Comparison of ENCODE assay signal across 9 mouse cellular contexts in the genomic region with DNA sequence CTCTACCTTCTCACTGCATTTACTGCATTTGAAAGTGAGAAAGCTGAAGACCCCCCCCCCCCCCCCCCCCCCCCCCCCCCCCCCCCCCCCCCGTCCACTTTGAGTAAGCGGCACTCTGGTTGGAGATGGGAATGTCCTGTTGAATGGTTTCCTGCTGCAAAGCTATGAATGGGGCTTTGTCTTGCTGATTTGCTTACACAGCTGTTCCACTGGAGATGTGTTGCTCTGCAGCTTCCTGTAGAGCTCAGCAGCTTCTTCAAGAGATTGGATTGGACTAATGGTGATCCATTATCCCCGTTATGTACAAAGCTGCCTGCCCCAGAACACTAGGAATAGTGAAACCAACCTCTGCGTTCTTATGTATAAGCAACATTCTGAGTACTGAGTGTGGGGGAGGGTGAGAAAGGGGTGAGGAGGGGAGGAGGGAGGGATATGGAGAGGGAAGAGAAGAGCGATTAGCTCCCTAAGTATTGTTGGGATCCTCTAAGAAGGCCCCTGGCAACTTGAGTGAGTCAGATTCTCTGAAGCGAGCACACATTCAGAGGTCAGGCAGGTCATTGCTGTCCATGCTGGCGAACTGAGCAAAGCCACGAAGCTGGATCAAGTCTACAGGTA. TPM values are rescaled to one million over a fixed set of nuclear protein-coding genes. Genes with fewer than 3 reads are reported as not detected.
DNase-seq lines count a peak whose midpoint lies in the region; ATAC-seq and TF ChIP-seq lines count a peak whose summit lies in the region.
"Had no signal": no experiment of that assay in that cellular context is flagged by ENCODE, and none has a peak within 500 bp of the region (broad histone marks: within the 10 kb centered on the region; RNA-seq: fewer than 3 reads in every experiment).

No protein-coding gene starts in this region.

- no peak overlapping the region for H3K9ac ChIP-seq in lung, embryonic 15.5 days
- no peak overlapping the region for H3K9ac ChIP-seq in heart, embryonic 11.5 days (ENCODE audit: low read depth, low read length)
- H3K9ac ChIP-seq in liver, embryonic 12.5 days: no peak overlapping the region
- H3K9ac ChIP-seq in stomach, postnatal 0 days (ENCODE audit: low read length): no peak overlapping the region

- no peaks in the 10 kb centered on the region for H3K27me3 ChIP-seq in lung, embryonic 15.5 days
- no peaks in the 10 kb centered on the region for H3K27me3 ChIP-seq in heart, embryonic 11.5 days (ENCODE audit: control insufficient read depth, insufficient read depth, low read length)
- H3K27me3 ChIP-seq in liver, embryonic 12.5 days (replicated peaks): peaks cover 29% of the 10 kb centered on the region
- H3K27me3 ChIP-seq in stomach, postnatal 0 days (ENCODE audit: control insufficient read depth, insufficient read depth, low read length): no peaks in the 10 kb centered on the region

- no peak for TF ChIP-seq CTCF in stomach, postnatal 0 days (IDR thresholded peaks at IDR 0.05; ENCODE audit: low read depth)

- no peak overlapping the region for H3K4me3 ChIP-seq in lung, embryonic 15.5 days
- H3K4me3 ChIP-seq in heart, embryonic 11.5 days (ENCODE audit: low read depth, low read length): no peak overlapping the region
- no peak overlapping the region for H3K4me3 ChIP-seq in liver, embryonic 12.5 days
- no peak overlapping the region for H3K4me3 ChIP-seq in stomach, postnatal 0 days (ENCODE audit: low read depth, low read length)

- WGBS in lung, embryonic 15.5 days: 20% methylated on average over 6 of the region's 8 CpGs
- 23% methylated on average over 6 of the region's 8 CpGs for WGBS in heart, embryonic 11.5 days (ENCODE audit: insufficient replicate concordance)
- 32% methylated on average over 6 of the region's 8 CpGs for WGBS in liver, embryonic 12.5 days (ENCODE audit: insufficient replicate concordance)
- WGBS in stomach, postnatal 0 days: 25% methylated on average over 6 of the region's 8 CpGs

- no peaks in the 10 kb centered on the region for H3K36me3 ChIP-seq in lung, embryonic 15.5 days
- H3K36me3 ChIP-seq in heart, embryonic 11.5 days (ENCODE audit: control insufficient read depth, insufficient read depth, low read length): no peaks in the 10 kb centered on the region
- no peaks in the 10 kb centered on the region for H3K36me3 ChIP-seq in liver, embryonic 12.5 days
- H3K36me3 ChIP-seq in stomach, postnatal 0 days (ENCODE audit: control insufficient read depth, insufficient read depth, low read length): no peaks in the 10 kb centered on the region

- no peak for TF ChIP-seq EP300 in stomach, postnatal 0 days (optimal IDR thresholded peaks at IDR 0.05)

- H3K9me3 ChIP-seq in lung, embryonic 15.5 days: no peaks in the 10 kb centered on the region
- no peaks in the 10 kb centered on the region for H3K9me3 ChIP-seq in heart, embryonic 11.5 days (replicated peaks; ENCODE audit: control insufficient read depth, low read length)
- no peaks in the 10 kb centered on the region for H3K9me3 ChIP-seq in liver, embryonic 12.5 days (replicated peaks)
- H3K9me3 ChIP-seq in stomach, postnatal 0 days (ENCODE audit: control insufficient read depth, low read length): no peaks in the 10 kb centered on the region

- peaks cover 10% of the 10 kb centered on the region; the same call in 1 of the 2 replicates for H3K4me1 ChIP-seq in lung, embryonic 15.5 days
- peaks cover 6% of the 10 kb centered on the region; the same call in 1 of the 2 replicates for H3K4me1 ChIP-seq in heart, embryonic 11.5 days (ENCODE audit: control insufficient read depth, insufficient read depth, low read length)
- peaks cover 11% of the 10 kb centered on the region for H3K4me1 ChIP-seq in liver, embryonic 12.5 days
- 0 out of 2 replicates have a peak, but pooled peaks cover 2% of the 10 kb centered on the region for H3K4me1 ChIP-seq in stomach, postnatal 0 days (replicated peaks; ENCODE audit: control insufficient read depth, insufficient read depth)

- peak overlapping the region; percentile 37; the same call in 1 of the 2 replicates for H3K4me2 ChIP-seq in lung, embryonic 15.5 days
- 0 out of 2 replicates have a peak overlapping the region, but pooled peaks have one; percentile 19 for H3K4me2 ChIP-seq in heart, embryonic 11.5 days
- no peak overlapping the region for H3K4me2 ChIP-seq in liver, embryonic 12.5 days
- 0 out of 2 replicates have a peak overlapping the region, but pooled peaks have one; percentile 14 for H3K4me2 ChIP-seq in stomach, postnatal 0 days (replicated peaks; ENCODE audit: low read depth)

- no peak for DNase-seq in lung, postnatal 36 days
- DNase-seq in stomach, postnatal 0 days (ENCODE audit: low spot score): no peak
- no peak for DNase-seq in MN1 (ENCODE audit: low spot score)
- DNase-seq in thymus, postnatal 14 days: no peak
- no peak for DNase-seq in spleen, postnatal 10 days (ENCODE audit: low spot score in 2 of 2)

- ATAC-seq in lung, embryonic 15.5 days (ENCODE audit: borderline replicate concordance, extremely low read depth, low FRiP score, low TSS enrichment): peak; percentile 92
- peak; percentile 91 for ATAC-seq in heart, embryonic 11.5 days (replicated peaks; ENCODE audit: insufficient number of reproducible peaks, low FRiP score, low TSS enrichment)
- ATAC-seq in liver, embryonic 12.5 days: peak; percentile 75
- ATAC-seq in stomach, postnatal 0 days (ENCODE audit: low FRiP score, low TSS enrichment): peak; percentile 91
- ATAC-seq: Patski had no signal

- H3K27ac ChIP-seq in lung, embryonic 15.5 days: peak overlapping the region; percentile 53; the same call in 1 of the 2 replicates
- H3K27ac ChIP-seq in heart, embryonic 11.5 days (ENCODE audit: low read depth, low read length): peak overlapping the region; percentile 73
- H3K27ac ChIP-seq in liver, embryonic 12.5 days: no peak overlapping the region
- peak overlapping the region; percentile 49; the same call in 1 of the 2 replicates for H3K27ac ChIP-seq in stomach, postnatal 0 days (replicated peaks)

RNA-seq across cellular contexts. Expression of gene Gm17660, which starts 5.0 kb away (rescaled TPM):
- polyA plus RNA-seq in lung, embryonic 15.5 days (2015; fragmentation: Nextera tagmentation; extraction: Ambion mirVana): 0.42 TPM in 1 of 2 replicates, not detected in the other
- polyA plus RNA-seq in heart, embryonic 11.5 days (2014; fragmentation: Nextera tagmentation; extraction: Ambion mirVana): not detected in 2 replicates
- not detected in 2 replicates for polyA plus RNA-seq in liver, embryonic 12.5 days (2016; fragmentation: Nextera tagmentation; extraction: Ambion mirVana)
- polyA plus RNA-seq in stomach, postnatal 0 days (2015; fragmentation: Nextera tagmentation; extraction: Ambion mirVana): 0.35 TPM in 1 of 2 replicates, not detected in the other
- polyA plus RNA-seq: Patski had no signal

RNA-seq across cellular contexts. Expression of gene Nudt9, which starts 26.3 kb away (rescaled TPM):
- polyA plus RNA-seq in lung, embryonic 15.5 days (2015; fragmentation: Nextera tagmentation; extraction: Ambion mirVana): 64.3 and 67.0 TPM in 2 replicates
- 51.8 and 53.5 TPM in 2 replicates for polyA plus RNA-seq in heart, embryonic 11.5 days (2014; fragmentation: Nextera tagmentation; extraction: Ambion mirVana)
- 86.3 and 88.9 TPM in 2 replicates for polyA plus RNA-seq in liver, embryonic 12.5 days (2016; fragmentation: Nextera tagmentation; extraction: Ambion mirVana)
- polyA plus RNA-seq in stomach, postnatal 0 days (2015; fragmentation: Nextera tagmentation; extraction: Ambion mirVana): 53.0 and 57.1 TPM in 2 replicates

RNA-seq across cellular contexts. Expression of gene Sparcl1, which starts 41.2 kb away (rescaled TPM):
- 343 and 369 TPM in 2 replicates for polyA plus RNA-seq in lung, embryonic 15.5 days (2015; fragmentation: Nextera tagmentation; extraction: Ambion mirVana)
- polyA plus RNA-seq in heart, embryonic 11.5 days (2014; fragmentation: Nextera tagmentation; extraction: Ambion mirVana): 18.2 and 21.8 TPM in 2 replicates
- 3.0 and 3.8 TPM in 2 replicates for polyA plus RNA-seq in liver, embryonic 12.5 days (2016; fragmentation: Nextera tagmentation; extraction: Ambion mirVana)
- polyA plus RNA-seq in stomach, postnatal 0 days (2015; fragmentation: Nextera tagmentation; extraction: Ambion mirVana): 206 and 241 TPM in 2 replicates
- polyA plus RNA-seq: Patski had no signal

RNA-seq across cellular contexts. Expression of gene Hsd17b11, which starts 50.7 kb away (rescaled TPM):
- polyA plus RNA-seq in lung, embryonic 15.5 days (2015; fragmentation: Nextera tagmentation; extraction: Ambion mirVana): 4.5 and 4.9 TPM in 2 replicates
- polyA plus RNA-seq in heart, embryonic 11.5 days (2014; fragmentation: Nextera tagmentation; extraction: Ambion mirVana): 4.2 and 5.3 TPM in 2 replicates
- 1.5 and 1.7 TPM in 2 replicates for polyA plus RNA-seq in liver, embryonic 12.5 days (2016; fragmentation: Nextera tagmentation; extraction: Ambion mirVana)
- polyA plus RNA-seq in stomach, postnatal 0 days (2015; fragmentation: Nextera tagmentation; extraction: Ambion mirVana): 19.1 and 20.9 TPM in 2 replicates
